Mouse (Mus musculus) spleen, postnatal 4 days (tissue): Measurements from ENCODE around the gene Defb36.

ENCODE experiments used
- DNase-seq, 2 experiments: peaks; one replicate each; pipeline ENCODE4 v3.0.0; 2022; ENCODE audit warnings: low spot score in 2 of 2

The Defb36 gene

GRCm38 (mm10) chr2:152604057-152604456 lies at the start of gene Defb36:
TSS of gene Defb36 (plus strand) at chr2:152604327.
- no peak for DNase-seq

GRCm38 (mm10) chr2:152556655-152557054 lies 47.5 kb upstream of the Defb36 start:
- DNase-seq, result no peak

GRCm38 (mm10) chr2:152569038-152569437 lies 35.1 kb upstream of the Defb36 start, which contains the start of gene Gm17416:
TSS of gene Gm17416 (plus strand) at chr2:152569338.
- no peak for DNase-seq

- DNase-seq, result no peak
Observed at GRCm38 (mm10) chr2:152569881-152570280, 34.2 kb upstream of the Defb36 start.

- DNase-seq, result no peak
Observed at GRCm38 (mm10) chr2:152570313-152570712, 33.8 kb upstream of the Defb36 start.

GRCm38 (mm10) chr2:152572114-152572794 lies 31.9 kb upstream of the Defb36 start, which contains the start of gene Defb21:
TSS of gene Defb21 (plus strand) at chr2:152572744.
- peak in 1 of 2 experiments; percentile 69 for DNase-seq

GRCm38 (mm10) chr2:152573484-152573883 lies 30.6 kb upstream of the Defb36 start:
- no peak for DNase-seq

- no peak for DNase-seq
Observed at GRCm38 (mm10) chr2:152580107-152580506, 24.0 kb upstream of the Defb36 start, which contains the start of gene Defb19. TSS of gene Defb19 (minus strand) at chr2:152580312.

- no peak for DNase-seq
Observed at GRCm38 (mm10) chr2:152580612-152581011, 23.5 kb upstream of the Defb36 start.

- no peak for DNase-seq
Observed at GRCm38 (mm10) chr2:152586926-152587560, 17.1 kb upstream of the Defb36 start.

- no peak for DNase-seq
Observed at GRCm38 (mm10) chr2:152588450-152588849, 15.7 kb upstream of the Defb36 start.

GRCm38 (mm10) chr2:152589021-152589420 lies 15.1 kb upstream of the Defb36 start:
- no peak for DNase-seq

GRCm38 (mm10) chr2:152599299-152599698 lies 4.8 kb upstream of the Defb36 start, which contains the start of gene Defb45:
TSS of gene Defb45 (minus strand) at chr2:152599399.
- DNase-seq, result no peak

- DNase-seq, result no peak
Observed at GRCm38 (mm10) chr2:152600076-152600475, 4.1 kb upstream of the Defb36 start.

GRCm38 (mm10) chr2:152601275-152601960 lies 2.7 kb upstream of the Defb36 start:
- DNase-seq, result no peak

GRCm38 (mm10) chr2:152607746-152608145 lies 3.6 kb downstream of the Defb36 start:
- no peak for DNase-seq

GRCm38 (mm10) chr2:152608719-152609118 lies 4.6 kb downstream of the Defb36 start:
- DNase-seq, result no peak

GRCm38 (mm10) chr2:152612193-152612592 lies 8.1 kb downstream of the Defb36 start:
- DNase-seq, result no peak

- DNase-seq, result peak in 1 of 2 experiments; percentile 30
Observed at GRCm38 (mm10) chr2:152615563-152615962, 11.4 kb downstream of the Defb36 start.

GRCm38 (mm10) chr2:152616470-152616869 lies 12.3 kb downstream of the Defb36 start:
- DNase-seq, result no peak

- no peak for DNase-seq
Observed at GRCm38 (mm10) chr2:152617374-152617773, 13.2 kb downstream of the Defb36 start.

GRCm38 (mm10) chr2:152620367-152621134 lies 16.4 kb downstream of the Defb36 start:
- no peak for DNase-seq
